Mouse (Mus musculus) spleen, adult 2 months (tissue): Measurements from ENCODE around the gene Apc2. TPM values are rescaled to one million over a fixed set of nuclear protein-coding genes. Genes with fewer than 3 reads are reported as not detected.
A peak's percentile ranks its signal among the peaks of the same experiment; 100 is the strongest.
"Not testable (repeated sequence)": the region's sequence is repeated elsewhere in the genome, so short reads cannot be mapped to it uniquely, and the experiment has no call there.

Source experiments
- DNase-seq, 2 experiments: peaks; one replicate each; pipeline versions ENCODE4 v3.0.0 to v3.0.0-alpha.2; 2012 to 2021; ENCODE audit warnings: low spot score in 2 of 2, low read depth in 1 of 2
- H3K27ac ChIP-seq: fragments of 200-500 bp; 2 replicates; pipeline ENCODE4 v1.5.1; 2012; ENCODE audit warnings: low read length, inconsistent platforms; ENCODE audit not compliant: insufficient read depth
- H3K27me3 ChIP-seq: fragments of 200-500 bp; 2 replicates; pipeline ENCODE4 v1.6.1; 2012; ENCODE audit warnings: mild to moderate bottlenecking, moderate library complexity, low read length, inconsistent platforms; ENCODE audit not compliant: control insufficient read depth, insufficient read depth
- H3K36me3 ChIP-seq: fragments of 200-500 bp; 2 replicates; pipeline ENCODE4 v1.6.1; 2012; ENCODE audit warnings: mild to moderate bottlenecking, low read length, inconsistent platforms; ENCODE audit not compliant: control insufficient read depth, insufficient read depth
- H3K4me1 ChIP-seq: fragments of 200-500 bp; 2 replicates; pipeline ENCODE4 v1.6.1; 2011; ENCODE audit warnings: inconsistent platforms; ENCODE audit not compliant: control insufficient read depth, insufficient read depth, insufficient read length
- H3K4me3 ChIP-seq: fragments of 200-500 bp; 2 replicates; pipeline ENCODE4 v1.5.1; 2011; ENCODE audit warnings: mild to moderate bottlenecking, inconsistent platforms; ENCODE audit not compliant: insufficient read depth, insufficient read length; ENCODE audit errors: extremely low read depth
- CTCF ChIP-seq: fragments of 200-500 bp; IDR thresholded peaks from 2 replicates; pipeline ENCODE4 v1.5.1; 2011; ENCODE audit warnings: mild to moderate bottlenecking, inconsistent platforms; ENCODE audit not compliant: insufficient read depth, insufficient read length, insufficient replicate concordance; ENCODE audit errors: extremely low read depth
- POLR2A ChIP-seq: fragments of 200-500 bp; IDR thresholded peaks from 2 replicates; pipeline ENCODE4 v1.6.1; 2011; ENCODE audit warnings: low read depth, low read length, inconsistent platforms
- WGBS: fragments of 180-500 bp; shearing (Covaris S2); methylation state at CpG from one replicate; pipeline ENCODE4 v1.1.7; 2018; 5-methylcytosine and 5-hydroxymethylcytosine counted together
- polyA plus RNA-seq: library from polyadenylated mRNA; depleted of rRNA; stranded (reverse); fragments of >200 nt; gene quantifications from 2 replicates; pipeline ENCODE4 v1.2.3, GENCODE M21; 2012

The Apc2 gene
- polyA plus RNA-seq, 1 experiment: 0.68 TPM

DNA sequence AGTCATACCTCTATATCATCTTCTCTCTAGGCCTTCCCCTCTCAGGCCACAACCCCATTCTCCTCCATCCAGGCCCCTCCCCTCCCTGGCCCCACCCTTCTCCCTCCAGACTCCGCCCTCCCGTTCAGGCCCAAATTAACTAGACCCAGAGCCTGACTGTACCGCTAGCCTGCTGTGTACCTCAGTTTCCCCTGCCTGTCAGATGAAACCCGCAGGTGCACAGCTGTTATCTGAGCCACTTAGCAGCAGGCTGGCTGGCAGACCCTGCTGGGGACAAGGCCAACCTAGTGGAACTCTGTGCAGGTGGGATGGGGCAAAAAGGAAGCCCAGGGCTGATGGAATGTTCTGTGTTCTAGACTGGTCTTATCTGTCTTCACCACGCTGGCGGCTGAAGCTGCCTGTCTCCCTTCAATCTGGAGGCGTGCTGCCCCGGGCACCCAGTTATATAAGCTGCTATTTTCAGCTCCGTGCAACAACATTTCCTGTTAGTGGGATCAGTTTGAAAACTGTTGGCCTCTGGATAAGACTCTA lies 48.4 kb downstream of the Apc2 start:
- no peak overlapping the region for H3K4me3 ChIP-seq
- peak overlapping the region; percentile 73 for H3K27ac ChIP-seq
- no peaks in the 10 kb centered on the region for H3K36me3 ChIP-seq
- peaks cover 31% of the 10 kb centered on the region for H3K4me1 ChIP-seq
- no peak for DNase-seq
- TF ChIP-seq CTCF (no peak), POLR2A (no peak)
- H3K27me3 ChIP-seq: peaks cover 38% of the 10 kb centered on the region
- 19% methylated on average over 9 of the region's 9 CpGs for WGBS

DNA sequence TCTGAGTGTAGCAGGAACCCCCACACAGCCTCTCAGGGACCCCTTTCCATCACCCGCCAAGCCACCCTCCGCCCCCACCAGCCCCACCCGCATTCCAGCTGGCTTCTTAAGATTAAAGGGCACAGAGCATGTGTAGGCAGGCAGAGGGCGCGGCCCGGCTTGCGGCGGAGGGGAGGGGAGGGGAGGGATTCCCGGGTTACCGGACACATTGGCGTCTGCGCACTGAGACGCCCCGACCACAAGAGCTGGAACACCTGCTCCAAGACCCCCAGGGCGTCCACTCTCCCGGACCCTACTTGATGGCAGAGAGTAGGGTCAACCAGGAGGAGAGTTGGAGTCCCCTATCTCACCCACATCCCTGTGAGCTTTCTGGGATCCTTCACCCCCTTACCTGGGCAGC lies 49.3 kb downstream of the Apc2 start:
- TF ChIP-seq CTCF: no peak
- no peak for TF ChIP-seq POLR2A
- DNase-seq: no peak
- Histone ChIP-seq H3K27me3 (peaks cover 38% of the 10 kb centered on the region), H3K4me1 (peaks cover 31% of the 10 kb centered on the region), H3K27ac (peak overlapping the region; percentile 45; the same call in 1 of the 2 replicates), H3K4me3 (no peak overlapping the region), H3K36me3 (no peaks in the 10 kb centered on the region)
- WGBS: under 1% methylated on average over 16 of the region's 16 CpGs

- not testable (repeated sequence) for DNase-seq, H3K36me3 ChIP-seq, H3K27ac ChIP-seq, H3K4me3 ChIP-seq
- Histone ChIP-seq H3K27me3 (peaks cover 38% of the 10 kb centered on the region), H3K4me1 (peaks cover 28% of the 10 kb centered on the region)
- WGBS: 93% methylated on average over 6 of the region's 6 CpGs
These were observed 50.2 kb downstream of the Apc2 start for GRCm38 (mm10) chr10:80345929-80346328.

GRCm38 (mm10) chr10:80347514-80347967 lies 51.8 kb downstream of the Apc2 start:
- TF ChIP-seq POLR2A (no peak), CTCF (no peak)
- no peak for DNase-seq
- Histone ChIP-seq H3K4me1 (peaks cover 15% of the 10 kb centered on the region), H3K4me3 (no peak overlapping the region; the same call in 1 of the 2 replicates), H3K27ac (no peak overlapping the region), H3K27me3 (peaks cover 27% of the 10 kb centered on the region), H3K36me3 (no peaks in the 10 kb centered on the region)
- WGBS: 13% methylated on average over 17 of the region's 17 CpGs

DNA sequence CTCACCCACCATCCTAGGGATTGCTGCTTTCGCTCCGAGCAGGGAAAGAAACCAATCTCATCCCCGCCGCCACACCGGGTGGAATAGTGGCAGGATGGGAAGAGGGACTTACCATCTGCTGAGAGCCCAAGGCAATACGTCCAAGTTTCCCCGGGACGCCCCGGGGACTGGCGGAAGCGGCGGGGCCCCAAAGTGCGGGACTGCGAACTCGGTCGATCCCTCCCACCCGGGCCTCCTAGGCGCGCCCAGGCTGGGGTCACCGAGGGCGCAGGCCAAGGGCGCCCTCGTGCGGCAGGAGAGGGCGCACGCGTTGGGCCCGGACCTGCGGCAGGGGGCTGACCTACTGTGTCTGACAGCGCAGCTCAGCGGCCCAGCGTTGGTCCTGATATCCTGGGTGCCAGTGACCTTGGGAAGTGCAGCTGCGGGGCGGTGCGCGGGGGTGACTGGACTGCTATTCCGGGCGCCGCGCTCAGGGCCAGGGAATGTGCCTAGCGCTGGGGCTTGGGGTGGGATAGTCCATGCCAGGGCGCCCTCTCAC lies 52.5 kb downstream of the Apc2 start, which contains the start of gene Adamtsl5:
Gene Adamtsl5 (minus strand): TSS at position 169 of the 538 bp plus-strand sequence.
- TF ChIP-seq POLR2A (no peak), CTCF (peak; percentile 90)
- no peak within 1 kb of the TSS; the same call in 1 of the 2 replicates for H3K27ac ChIP-seq
- H3K27me3 ChIP-seq: peaks cover 25% of the 10 kb centered on the region
- peak in 1 of 2 experiments; percentile 51 for DNase-seq
- peak within 1 kb of the TSS; percentile 39 for H3K4me3 ChIP-seq
- H3K36me3 ChIP-seq: no peaks in the 10 kb centered on the region
- WGBS: 4% methylated on average over 40 of the region's 42 CpGs
- H3K4me1 ChIP-seq: peaks cover 11% of the 10 kb centered on the region

GRCm38 (mm10) chr10:80348981-80349380 lies 53.2 kb downstream of the Apc2 start:
- no peaks in the 10 kb centered on the region for H3K36me3 ChIP-seq
- no peak overlapping the region for H3K27ac ChIP-seq
- peaks cover 6% of the 10 kb centered on the region for H3K4me1 ChIP-seq
- no peak for DNase-seq
- 42% methylated on average over 26 of the region's 26 CpGs for WGBS
- H3K4me3 ChIP-seq: no peak overlapping the region
- no peak for TF ChIP-seq POLR2A
- H3K27me3 ChIP-seq: peaks cover 25% of the 10 kb centered on the region

GRCm38 (mm10) chr10:80350292-80350691 lies 54.5 kb downstream of the Apc2 start:
- TF ChIP-seq CTCF: peak; percentile 95
- no peak for TF ChIP-seq POLR2A
- Histone ChIP-seq H3K36me3 (no peaks in the 10 kb centered on the region), H3K27me3 (peaks cover 19% of the 10 kb centered on the region), H3K4me1 (peaks cover 6% of the 10 kb centered on the region), H3K4me3 (no peak overlapping the region), H3K27ac (no peak overlapping the region)
- peak; percentile 52 to 80 for DNase-seq
- WGBS: 2% methylated on average over 7 of the region's 7 CpGs
